Mouse (Mus musculus): Measurements from ENCODE around the gene Dusp5. TPM values are rescaled to one million over a fixed set of nuclear protein-coding genes. Genes with fewer than 3 reads are reported as not detected.
"Not testable (repeated sequence)": the region's sequence is repeated elsewhere in the genome, so short reads cannot be mapped to it uniquely, and the experiment has no call there.

Dusp5 gene
- total RNA-seq, 2 experiments from 2014 or later: 6.0 to 7.9 TPM

GRCm38 (mm10) chr19:53573151-53573550, 44.2 kb downstream of the Dusp5 start:
- DNase-seq (ENCODE audit: low spot score in 2 of 2): no peak

DNA sequence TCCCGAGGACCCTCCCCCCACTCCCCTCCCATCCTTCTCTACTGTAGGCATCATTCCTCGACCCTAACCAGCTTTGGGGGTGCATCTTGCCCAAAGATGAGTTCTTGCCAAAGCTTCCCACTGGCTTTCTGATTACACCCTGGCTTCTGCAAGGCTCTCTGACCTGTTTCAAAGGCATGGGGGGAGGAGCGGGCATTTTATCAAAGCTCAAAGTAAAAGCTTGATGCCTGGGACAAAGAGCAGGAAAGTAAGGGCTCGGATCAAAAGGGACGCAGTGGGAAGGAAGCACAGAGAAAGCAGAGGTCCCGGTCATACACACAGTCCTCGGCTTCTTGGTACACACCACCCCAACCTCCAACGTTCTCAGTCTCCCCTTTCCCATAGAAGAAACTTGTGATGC, 45.2 kb downstream of the Dusp5 start:
- DNase-seq (ENCODE audit: low spot score in 2 of 2): no peak

DNA sequence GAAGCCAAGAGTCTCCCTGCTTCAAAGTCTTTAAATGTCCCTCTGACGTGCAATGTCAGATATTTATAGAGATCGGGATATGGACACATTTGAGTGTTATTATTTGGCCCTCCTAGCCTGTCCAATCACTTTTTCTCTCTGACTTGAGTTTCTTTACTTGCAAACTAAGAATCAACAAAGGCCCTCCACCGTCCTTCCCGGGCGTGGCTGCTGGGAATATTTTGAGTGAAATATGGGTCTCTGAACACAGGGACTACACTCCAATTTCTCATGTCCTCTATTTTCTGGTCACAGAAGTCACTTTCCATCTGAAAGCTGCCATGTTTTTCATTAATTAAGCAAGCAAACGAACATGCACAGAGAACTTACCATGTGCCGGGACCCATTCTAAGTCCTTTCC, 45.6 kb downstream of the Dusp5 start:
- DNase-seq (ENCODE audit: low spot score in 2 of 2): no peak

DNA sequence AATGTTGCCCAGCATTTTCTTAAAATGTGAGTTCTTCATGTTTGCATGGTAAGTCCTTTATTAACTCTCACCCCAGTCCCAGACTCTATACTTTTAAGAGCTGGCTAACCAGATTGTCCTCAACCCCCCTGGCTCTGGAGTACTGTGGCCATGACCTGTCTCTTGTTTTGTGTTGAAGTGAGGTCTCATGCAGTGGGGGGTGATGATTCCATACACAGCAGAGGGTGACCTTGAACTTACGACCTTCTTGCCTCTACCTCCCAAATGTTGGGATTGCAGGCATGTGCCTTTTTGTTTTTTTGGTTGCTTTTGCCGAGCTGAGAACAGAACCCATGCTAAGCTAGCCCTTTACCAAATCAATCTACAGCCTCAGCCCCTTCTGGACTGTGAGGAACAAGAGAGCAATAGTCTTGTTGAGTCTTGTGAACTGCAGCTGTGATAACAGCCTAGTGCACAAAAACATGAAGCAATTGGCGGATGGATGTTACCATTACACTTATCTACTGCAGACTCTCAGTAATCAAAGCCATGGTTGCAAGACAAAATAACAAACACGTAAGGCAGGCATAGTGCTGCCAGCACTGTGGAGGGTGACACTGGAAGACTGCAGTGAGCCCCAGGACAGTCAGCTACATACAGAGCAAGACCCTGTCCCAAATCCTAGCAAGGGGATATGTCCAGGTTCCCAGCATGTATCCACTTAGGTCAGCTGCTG, 46.5 kb downstream of the Dusp5 start:
- no peak for DNase-seq (ENCODE audit: low spot score in 2 of 2)

DNA sequence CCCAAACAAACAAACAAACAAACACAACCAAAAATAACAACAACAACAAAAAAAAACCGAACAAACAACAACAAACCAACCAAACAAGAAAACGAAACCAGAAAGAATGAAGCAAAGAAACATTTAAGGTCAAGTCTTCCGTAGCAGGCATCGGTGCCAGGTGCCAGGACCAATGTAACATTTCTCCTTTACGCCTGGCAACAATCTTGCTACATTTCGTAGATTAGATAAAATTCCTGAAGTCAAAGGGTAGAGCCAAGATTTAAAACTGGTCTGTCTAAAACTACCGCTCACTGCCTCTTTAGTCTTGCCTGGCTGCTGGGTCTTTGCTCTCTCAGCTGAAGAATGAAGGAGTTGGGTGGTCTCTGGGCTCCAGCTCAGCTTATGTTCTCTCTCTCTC, 47.2 kb downstream of the Dusp5 start:
- DNase-seq (ENCODE audit: low spot score in 2 of 2): no peak

GRCm38 (mm10) chr19:53577025-53577800, 48.3 kb downstream of the Dusp5 start:
- no peak for DNase-seq (ENCODE audit: low spot score in 2 of 2)

- DNase-seq (ENCODE audit: low spot score in 2 of 2): no peak
Observed at GRCm38 (mm10) chr19:53578597-53579252, 49.8 kb downstream of the Dusp5 start.

GRCm38 (mm10) chr19:53580271-53580670, 51.4 kb downstream of the Dusp5 start:
- not testable (repeated sequence) for DNase-seq (ENCODE audit: low spot score in 2 of 2)

GRCm38 (mm10) chr19:53587686-53588085, 58.8 kb downstream of the Dusp5 start:
- DNase-seq (ENCODE audit: low spot score in 2 of 2): not testable (repeated sequence)

- not testable (repeated sequence) for DNase-seq (ENCODE audit: low spot score in 2 of 2)
Observed at GRCm38 (mm10) chr19:53588968-53589367, 60.1 kb downstream of the Dusp5 start, which contains the start of gene Nutf2-ps1. Gene Nutf2-ps1 (minus strand): TSS chr19:53589068.

Other genes with a start within 250 kb of the Dusp5 start
- gene Mxi1, start 218.6 kb upstream of the Dusp5 start, total RNA-seq (2021): 10 to 100 TPM; 38.1 to 40.5 TPM
- not detected for gene Gm10197, start 157.3 kb upstream of the Dusp5 start, total RNA-seq (2021)
- 10 to 100 TPM; 49.1 to 52.1 TPM for gene Smndc1, start 138.5 kb upstream of the Dusp5 start, total RNA-seq (2021)
- gene Nutf2-ps1, start 60.0 kb downstream of the Dusp5 start, total RNA-seq (2021): 10 to 100 TPM; 88.1 to 98.9 TPM
- 10 to 100 TPM; 49.4 to 55.9 TPM for gene Smc3, start 71.3 kb downstream of the Dusp5 start, total RNA-seq (2021)
- 1 to 10 TPM; 2.7 to 4.0 TPM for gene Rbm20, start 148.2 kb downstream of the Dusp5 start, total RNA-seq (2021)